Mouse (Mus musculus): ENCODE data around the gene Zcchc7.

Zcchc7 gene

GRCm38 (mm10) chr4:44963156-44963555 is 207.5 kb downstream of the Zcchc7 start:
- in situ Hi-C loops (cut with MboI) = no loop called here

GRCm38 (mm10) chr4:44965175-44965574 is 209.5 kb downstream of the Zcchc7 start:
- in situ Hi-C loops (cut with MboI) = no loop called here

- in situ Hi-C loops (cut with MboI) = no loop called here
Measured at GRCm38 (mm10) chr4:44965736-44966135, 210.1 kb downstream of the Zcchc7 start.

- in situ Hi-C loops (cut with MboI) = no loop called here
Measured at GRCm38 (mm10) chr4:44967402-44967801, 211.7 kb downstream of the Zcchc7 start.

GRCm38 (mm10) chr4:44970056-44970455 is 214.4 kb downstream of the Zcchc7 start:
- in situ Hi-C loops (cut with MboI) = no loop called here

- in situ Hi-C loops (cut with MboI) = no loop called here
Measured at GRCm38 (mm10) chr4:44970612-44971110, 215.0 kb downstream of the Zcchc7 start.

GRCm38 (mm10) chr4:44973450-44973849 is 217.8 kb downstream of the Zcchc7 start:
- in situ Hi-C loops (cut with MboI) = no loop called here

GRCm38 (mm10) chr4:44973871-44974270 is 218.2 kb downstream of the Zcchc7 start:
- in situ Hi-C loops (cut with MboI) = no loop called here

GRCm38 (mm10) chr4:44974331-44974730 is 218.7 kb downstream of the Zcchc7 start:
- in situ Hi-C loops (cut with MboI) = no loop called here

- in situ Hi-C loops (cut with MboI) = no loop called here
Measured at GRCm38 (mm10) chr4:44976026-44976615, 220.4 kb downstream of the Zcchc7 start.

GRCm38 (mm10) chr4:44976921-44977710 is 221.4 kb downstream of the Zcchc7 start:
- in situ Hi-C loops (cut with MboI) = no loop called here

- in situ Hi-C loops (cut with MboI) = no loop called here
Measured at GRCm38 (mm10) chr4:44978175-44978574, 222.5 kb downstream of the Zcchc7 start.

- in situ Hi-C loops (cut with MboI) = no loop called here
Measured at GRCm38 (mm10) chr4:44979794-44980338, 224.2 kb downstream of the Zcchc7 start.

GRCm38 (mm10) chr4:44981280-44981973 is 225.8 kb downstream of the Zcchc7 start, which contains the start of gene Grhpr:
Gene Grhpr (plus strand): TSS chr4:44981395.
- in situ Hi-C loops (cut with MboI) = no loop called here

All from mature B cell (primary cell).